Mouse (Mus musculus) heart, adult 2 months (tissue): ENCODE measurements around the gene Pdpr.
A peak's percentile ranks its signal among the peaks of the same experiment; 100 is the strongest.

Source experiments
- CTCF ChIP-seq: fragments of 200-600 bp; IDR thresholded peaks from 2 replicates; pipeline ENCODE4 v1.8.1; 2022; ENCODE audit warnings: antibody characterized with exemption, mild to moderate bottlenecking, moderate library complexity
- EP300 ChIP-seq: fragments of 200-500 bp; IDR thresholded peaks from 2 replicates; pipeline ENCODE4 v1.6.1; 2011; ENCODE audit warnings: low read depth, low read length, control low read depth; ENCODE audit not compliant: insufficient read depth
- POLR2A ChIP-seq: fragments of 200-500 bp; IDR thresholded peaks from 2 replicates; pipeline ENCODE4 v1.6.1; 2011; ENCODE audit warnings: mild to moderate bottlenecking, low read depth, low read length, control low read depth; ENCODE audit not compliant: insufficient read depth

DNA sequence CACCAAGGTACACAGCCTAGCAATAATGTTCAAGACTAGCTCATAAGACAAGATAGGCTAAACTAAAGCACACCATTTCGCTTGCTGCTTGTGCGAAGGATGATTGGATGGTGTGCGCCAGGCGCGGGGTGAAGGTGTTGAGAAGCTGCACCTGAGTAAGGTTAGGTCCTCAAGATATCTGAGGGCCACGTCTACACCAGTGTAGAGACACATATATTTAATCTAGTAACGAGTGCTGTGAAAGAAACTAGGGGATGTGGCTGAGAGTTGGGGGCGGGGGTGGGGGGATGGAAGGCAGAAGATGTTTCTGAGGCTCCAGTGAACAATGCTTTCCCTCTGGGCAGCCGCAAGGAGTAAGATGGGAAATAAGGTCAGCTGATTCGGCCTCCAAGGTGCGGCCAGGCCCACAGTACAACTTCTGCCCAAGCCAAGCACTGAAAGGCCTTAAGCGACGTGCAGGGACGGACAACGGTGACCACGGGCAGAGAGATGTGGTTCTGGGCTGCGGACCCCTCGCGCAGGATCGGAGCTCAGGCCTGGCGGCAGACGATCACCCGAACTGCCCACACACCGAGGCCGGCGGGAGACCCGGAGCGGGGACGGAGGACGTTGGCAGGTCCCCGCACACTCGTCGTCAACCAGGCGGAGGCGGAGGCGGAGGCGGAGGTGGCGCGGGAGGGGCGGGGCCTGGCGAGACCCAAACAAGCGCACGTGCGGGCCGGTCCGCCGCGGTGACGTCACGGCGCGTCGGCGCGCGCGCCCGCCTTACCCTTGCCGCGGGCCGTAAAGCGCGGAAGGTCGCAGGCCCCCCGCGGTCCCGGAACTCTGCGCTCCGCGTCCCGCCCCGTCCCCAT lies at the start of gene Pdpr:
- TF ChIP-seq EP300 (no peak), CTCF (no peak), POLR2A (peak; percentile 75)
